Mouse (Mus musculus) ES-CJ7 (cell line): ENCODE data around the gene Zfyve21.

Experiments used
- DNase-seq: peaks from one replicate; pipeline ENCODE4 v3.0.0; 2011; ENCODE audit warnings: low read depth, low spot score

Gene Zfyve21

GRCm38 (mm10) chr12:111800459-111801183 lies 13.3 kb upstream of the Zfyve21 start:
- no peak for DNase-seq

- DNase-seq, result no peak
Observed at GRCm38 (mm10) chr12:111803538-111803937, 10.4 kb upstream of the Zfyve21 start.

GRCm38 (mm10) chr12:111808775-111809174 lies 5.2 kb upstream of the Zfyve21 start:
- no peak for DNase-seq

GRCm38 (mm10) chr12:111809762-111810161 lies 4.2 kb upstream of the Zfyve21 start:
- DNase-seq, result peak; percentile 53

- DNase-seq, result no peak
Observed at GRCm38 (mm10) chr12:111812075-111812474, 1.9 kb upstream of the Zfyve21 start.

- DNase-seq, result no peak
Observed at GRCm38 (mm10) chr12:111812611-111813010, 1.4 kb upstream of the Zfyve21 start.

GRCm38 (mm10) chr12:111813111-111813765 lies 732 bp upstream of the Zfyve21 start:
- DNase-seq, result peak; percentile 29

GRCm38 (mm10) chr12:111814769-111815762 lies 1.1 kb downstream of the Zfyve21 start:
- no peak for DNase-seq

- DNase-seq, result no peak
Observed at GRCm38 (mm10) chr12:111816528-111816927, 2.6 kb downstream of the Zfyve21 start.

- no peak for DNase-seq
Observed at GRCm38 (mm10) chr12:111816967-111817366, 3.0 kb downstream of the Zfyve21 start.

GRCm38 (mm10) chr12:111817991-111818390 lies 4.0 kb downstream of the Zfyve21 start:
- no peak for DNase-seq

GRCm38 (mm10) chr12:111819936-111820335 lies 6.0 kb downstream of the Zfyve21 start:
- no peak for DNase-seq

GRCm38 (mm10) chr12:111820708-111821107 lies 6.7 kb downstream of the Zfyve21 start:
- DNase-seq, result no peak

GRCm38 (mm10) chr12:111821931-111822330 lies 8.0 kb downstream of the Zfyve21 start:
- DNase-seq, result no peak

GRCm38 (mm10) chr12:111827556-111827955 lies 13.6 kb downstream of the Zfyve21 start:
- no peak for DNase-seq

GRCm38 (mm10) chr12:111829447-111829846 lies 15.5 kb downstream of the Zfyve21 start:
- DNase-seq, result no peak

- no peak for DNase-seq
Observed at GRCm38 (mm10) chr12:111829954-111830353, 16.0 kb downstream of the Zfyve21 start.

GRCm38 (mm10) chr12:111830375-111830774 lies 16.4 kb downstream of the Zfyve21 start:
- DNase-seq, result no peak

GRCm38 (mm10) chr12:111832643-111833042 lies 18.7 kb downstream of the Zfyve21 start:
- DNase-seq, result no peak

GRCm38 (mm10) chr12:111833457-111833856 lies 19.5 kb downstream of the Zfyve21 start:
- no peak for DNase-seq

- DNase-seq, result no peak
Observed at GRCm38 (mm10) chr12:111842565-111843433, 28.8 kb downstream of the Zfyve21 start.
